Mouse (Mus musculus) embryonic stem cell, embryonic (primary cell): ENCODE results near the gene H2al1h.
"Not testable (repeated sequence)": the region's sequence is repeated elsewhere in the genome, so short reads cannot be mapped to it uniquely, and the experiment has no call there.

Experiments used
- CTCF ChIA-PET, 4 experiments: fragments of 300-600 bp in 2 of 4; fragments of 350-600 bp in 2 of 4; sonication (Branson Sonifier 250); formaldehyde crosslinking; loops; one replicate each; lab custom pipeline; 2022; ENCODE audit warnings: inconsistent platforms in 2 of 4; lab: Charles Lee
- POLR2A ChIA-PET, 4 experiments: fragments of 300-600 bp in 2 of 4; fragments of 350-600 bp in 2 of 4; sonication (Branson Sonifier 250); formaldehyde crosslinking; loops; one replicate each; lab custom pipeline; 2022; ENCODE audit warnings: antibody characterized with exemption in 4 of 4, inconsistent platforms in 1 of 4; lab: Charles Lee

The H2al1h gene

DNA sequence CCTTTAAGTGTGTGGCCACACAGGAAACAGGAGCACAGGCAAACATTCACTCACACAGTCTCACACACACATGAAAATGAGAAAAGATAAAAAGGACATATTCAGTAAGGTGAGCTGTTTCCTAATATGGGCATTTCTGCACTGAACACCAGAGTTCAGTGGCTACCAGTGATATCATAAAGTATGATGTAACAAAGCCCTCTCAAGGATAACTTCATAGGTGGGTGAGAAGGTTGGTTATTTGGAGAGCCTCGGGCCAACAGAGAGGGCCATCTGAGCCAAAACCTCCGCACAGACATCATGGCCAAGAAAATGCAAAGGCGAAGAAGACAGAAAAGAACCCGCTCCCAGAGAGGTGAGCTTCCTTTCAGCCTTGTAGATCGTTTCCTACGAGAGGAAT is at the start of gene H2al1h:
TSS of gene H2al1h (plus strand) at position 301 of the 400 bp plus-strand sequence.
- CTCF ChIA-PET, POLR2A ChIA-PET: not testable (repeated sequence)

DNA sequence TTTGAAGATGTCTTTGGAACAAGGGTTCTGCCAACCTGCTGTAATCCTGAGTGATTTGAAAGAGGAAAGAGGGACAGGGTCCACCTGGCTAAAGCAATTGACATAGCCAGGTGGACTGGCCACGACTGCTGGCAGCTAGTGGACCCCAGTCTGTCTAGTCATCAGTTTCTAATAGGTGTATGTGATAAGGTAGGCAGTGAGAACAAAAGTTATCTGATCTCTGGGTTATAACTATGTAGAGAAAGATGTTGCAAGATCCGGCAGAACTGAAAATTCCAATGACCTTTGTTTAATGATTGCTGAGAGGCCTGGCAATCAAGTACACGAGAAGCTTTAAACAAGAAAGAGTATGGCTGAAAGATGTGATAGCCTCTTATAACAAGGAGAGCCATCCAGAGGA is 48.1 kb upstream of the H2al1h start:
- ChIA-PET CTCF (no interaction called here), POLR2A (no interaction called here)

DNA sequence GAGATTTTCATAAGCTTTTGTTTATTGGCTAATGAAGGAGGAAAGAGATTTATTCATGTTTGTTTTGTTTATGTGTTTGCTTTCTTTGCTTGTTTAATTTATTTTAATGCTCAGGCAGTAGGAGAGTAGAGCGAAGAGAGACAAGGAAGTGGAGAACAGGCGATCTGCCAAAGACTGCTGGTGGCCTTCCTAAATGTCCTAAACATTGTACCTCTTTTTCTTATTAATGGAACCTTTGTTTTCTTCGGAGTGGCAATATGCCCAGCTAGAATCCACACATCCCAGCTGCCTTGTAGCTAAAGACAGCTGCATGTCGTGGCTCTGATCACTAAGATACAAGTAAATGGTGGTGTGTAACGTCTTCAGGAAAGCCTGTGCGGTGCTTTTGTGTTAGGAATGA is 44.2 kb upstream of the H2al1h start:
- ChIA-PET POLR2A (no interaction called here), CTCF (no interaction called here)

DNA sequence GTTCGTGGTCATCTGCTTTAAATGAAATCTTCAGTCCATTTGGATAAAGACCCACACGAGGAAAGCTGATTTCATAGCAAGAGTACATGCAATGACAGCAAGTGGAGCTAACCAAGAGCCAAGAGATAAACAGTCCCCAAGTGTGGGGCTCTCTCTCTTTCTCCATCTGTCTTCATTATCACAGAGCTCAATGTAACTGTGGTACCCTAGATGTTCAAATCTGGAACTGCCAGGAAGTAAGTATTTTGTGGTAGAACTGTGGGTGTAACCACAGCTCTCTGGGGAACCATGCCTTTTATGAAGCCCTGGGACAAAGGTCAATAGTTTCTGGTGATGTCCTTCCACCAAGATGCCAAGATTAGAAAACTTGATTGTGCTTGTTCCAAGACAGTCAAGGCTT is 40.6 kb upstream of the H2al1h start:
- CTCF ChIA-PET, result no interaction called here
- POLR2A ChIA-PET, result no interaction called here

DNA sequence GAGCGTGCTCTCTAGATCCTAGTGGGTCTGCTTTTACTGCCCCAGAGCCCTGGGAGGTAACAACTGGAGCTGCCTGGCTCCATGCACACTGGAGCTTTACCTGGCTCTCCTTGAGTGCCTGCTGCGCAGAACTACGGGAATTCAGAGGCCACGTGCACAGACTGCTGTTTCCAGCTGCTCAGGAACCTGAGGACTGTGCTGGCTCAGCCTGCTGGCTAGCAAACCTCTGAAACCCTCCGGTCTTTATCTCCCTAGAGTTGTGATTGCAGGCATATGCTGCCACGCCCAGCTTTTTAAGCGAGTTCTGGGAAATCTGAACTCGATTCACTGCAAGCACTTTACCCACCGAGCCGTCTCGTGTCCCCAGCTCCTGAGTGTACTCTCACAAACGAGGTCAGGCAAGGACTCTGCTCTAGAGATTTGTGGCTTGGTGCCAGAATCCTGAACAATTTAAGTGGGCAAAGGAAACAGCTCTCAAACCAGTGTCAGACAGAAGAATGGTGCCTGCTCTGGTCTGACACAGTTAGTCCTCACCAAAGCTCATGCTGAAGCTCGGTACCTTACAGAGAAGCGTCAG is 32.9 kb upstream of the H2al1h start:
- ChIA-PET POLR2A (interaction anchor here in 1 of 4 experiments (0.6 kb wide), 1 partner anchor 908 kb away, joined by 3 read pairs; no protein-coding TSS in a partner anchor), CTCF (interaction anchor here in 1 of 4 experiments (0.6 kb wide), 1 partner anchor 406 kb away, joined by 9 read pairs; no protein-coding TSS in a partner anchor)

DNA sequence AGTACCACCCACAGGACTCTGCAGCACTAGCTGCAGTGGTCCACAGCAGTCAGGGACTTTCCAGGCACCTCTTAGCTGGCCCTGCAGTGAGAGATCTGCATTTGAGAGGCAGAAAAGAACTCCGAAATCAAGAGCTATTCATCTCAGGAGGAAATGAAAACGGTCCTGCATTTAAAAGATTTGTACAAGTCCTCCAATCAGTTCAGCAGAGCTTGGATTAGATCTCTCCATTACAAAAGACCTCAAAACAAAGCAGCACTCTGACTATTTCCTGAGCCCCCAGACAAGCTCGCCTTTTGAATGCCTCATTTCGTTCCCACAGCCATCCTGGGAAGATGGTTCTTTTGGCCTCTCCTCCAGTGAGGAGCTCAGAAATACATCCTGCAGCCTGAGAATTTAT is 32.0 kb upstream of the H2al1h start:
- CTCF ChIA-PET, result interaction anchor here in 1 of 4 experiments (0.6 kb wide), 1 partner anchor 1732 kb away, joined by 3 read pairs; no protein-coding TSS in a partner anchor
- POLR2A ChIA-PET, result interaction anchor here in 1 of 4 experiments (1.4 kb wide), 1 partner anchor 11 kb away, joined by 3 read pairs; no protein-coding TSS in a partner anchor

DNA sequence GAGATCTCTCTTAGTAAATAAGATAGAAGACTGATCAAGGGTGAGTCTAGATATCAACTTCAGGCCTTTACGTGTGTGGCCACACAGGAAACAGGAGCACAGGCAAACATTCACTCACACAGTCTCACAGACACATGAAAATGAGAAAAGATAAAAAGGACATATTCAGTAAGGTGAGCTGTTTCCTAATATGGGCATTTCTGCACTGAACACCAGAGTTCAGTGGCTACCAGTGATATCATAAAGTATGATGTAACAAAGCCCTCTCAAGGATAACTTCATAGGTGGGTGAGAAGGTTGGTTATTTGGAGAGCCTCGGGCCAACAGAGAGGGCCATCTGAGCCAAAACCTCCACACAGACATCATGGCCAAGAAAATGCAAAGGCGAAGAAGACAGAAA is 22.3 kb upstream of the H2al1h start, which contains the start of gene H2al1a:
TSS of gene H2al1a (plus strand) at position 301 of the 400 bp plus-strand sequence.
- CTCF ChIA-PET, POLR2A ChIA-PET: not testable (repeated sequence)

DNA sequence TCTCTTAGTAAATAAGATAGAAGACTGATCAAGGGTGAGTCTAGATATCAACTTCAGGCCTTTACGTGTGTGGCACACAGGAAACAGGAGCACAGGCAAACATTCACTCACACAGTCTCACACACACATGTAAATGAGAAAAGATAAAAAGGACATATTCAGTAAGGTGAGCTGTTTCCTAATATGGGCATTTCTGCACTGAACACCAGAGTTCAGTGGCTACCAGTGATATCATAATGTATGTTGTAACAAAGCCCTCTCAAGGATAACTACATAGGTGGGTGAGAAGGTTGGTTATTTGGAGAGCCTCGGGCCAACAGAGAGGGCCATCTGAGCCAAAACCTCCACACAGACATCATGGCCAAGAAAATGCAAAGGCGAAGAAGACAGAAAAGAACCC is 19.2 kb upstream of the H2al1h start, which contains the start of gene H2al1b:
TSS of gene H2al1b (plus strand) at position 301 of the 400 bp plus-strand sequence.
- CTCF ChIA-PET, POLR2A ChIA-PET: not testable (repeated sequence)

DNA sequence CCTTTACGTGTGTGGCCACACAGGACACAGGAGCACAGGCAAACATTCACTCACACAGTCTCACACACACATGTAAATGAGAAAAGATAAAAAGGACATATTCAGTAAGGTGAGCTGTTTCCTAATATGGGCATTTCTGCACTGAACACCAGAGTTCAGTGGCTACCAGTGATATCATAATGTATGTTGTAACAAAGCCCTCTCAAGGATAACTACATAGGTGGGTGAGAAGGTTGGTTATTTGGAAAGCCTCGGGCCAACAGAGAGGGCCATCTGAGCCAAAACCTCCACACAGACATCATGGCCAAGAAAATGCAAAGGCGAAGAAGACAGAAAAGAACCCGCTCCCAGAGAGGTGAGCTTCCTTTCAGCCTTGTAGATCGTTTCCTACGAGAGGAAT is 15.9 kb upstream of the H2al1h start, which contains the start of gene H2al1c:
TSS of gene H2al1c (plus strand) at position 301 of the 400 bp plus-strand sequence.
- CTCF ChIA-PET, POLR2A ChIA-PET: not testable (repeated sequence)

DNA sequence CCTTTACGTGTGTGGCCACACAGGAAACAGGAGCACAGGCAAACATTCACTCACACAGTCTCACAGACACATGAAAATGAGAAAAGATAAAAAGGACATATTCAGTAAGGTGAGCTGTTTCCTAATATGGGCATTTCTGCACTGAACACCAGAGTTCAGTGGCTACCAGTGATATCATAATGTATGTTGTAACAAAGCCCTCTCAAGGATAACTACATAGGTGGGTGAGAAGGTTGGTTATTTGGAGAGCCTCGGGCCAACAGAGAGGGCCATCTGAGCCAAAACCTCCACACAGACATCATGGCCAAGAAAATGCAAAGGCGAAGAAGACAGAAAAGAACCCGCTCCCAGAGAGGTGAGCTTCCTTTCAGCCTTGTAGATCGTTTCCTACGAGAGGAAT is 12.8 kb upstream of the H2al1h start, which contains the start of gene H2al1d:
TSS of gene H2al1d (plus strand) at position 301 of the 400 bp plus-strand sequence.
- POLR2A ChIA-PET, CTCF ChIA-PET: not testable (repeated sequence)

DNA sequence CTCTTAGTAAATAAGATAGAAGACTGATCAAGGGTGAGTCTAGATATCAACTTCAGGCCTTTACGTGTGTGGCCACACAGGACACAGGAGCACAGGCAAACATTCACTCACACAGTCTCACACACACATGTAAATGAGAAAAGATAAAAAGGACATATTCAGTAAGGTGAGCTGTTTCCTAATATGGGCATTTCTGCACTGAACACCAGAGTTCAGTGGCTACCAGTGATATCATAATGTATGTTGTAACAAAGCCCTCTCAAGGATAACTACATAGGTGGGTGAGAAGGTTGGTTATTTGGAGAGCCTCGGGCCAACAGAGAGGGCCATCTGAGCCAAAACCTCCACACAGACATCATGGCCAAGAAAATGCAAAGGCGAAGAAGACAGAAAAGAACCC is 9.7 kb upstream of the H2al1h start, which contains the start of gene H2al1e:
TSS of gene H2al1e (plus strand) at position 301 of the 400 bp plus-strand sequence.
- POLR2A ChIA-PET, CTCF ChIA-PET: not testable (repeated sequence)

DNA sequence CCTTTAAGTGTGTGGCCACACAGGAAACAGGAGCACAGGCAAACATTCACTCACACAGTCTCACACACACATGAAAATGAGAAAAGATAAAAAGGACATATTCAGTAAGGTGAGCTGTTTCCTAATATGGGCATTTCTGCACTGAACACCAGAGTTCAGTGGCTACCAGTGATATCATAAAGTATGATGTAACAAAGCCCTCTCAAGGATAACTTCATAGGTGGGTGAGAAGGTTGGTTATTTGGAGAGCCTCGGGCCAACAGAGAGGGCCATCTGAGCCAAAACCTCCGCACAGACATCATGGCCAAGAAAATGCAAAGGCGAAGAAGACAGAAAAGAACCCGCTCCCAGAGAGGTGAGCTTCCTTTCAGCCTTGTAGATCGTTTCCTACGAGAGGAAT is 6.4 kb upstream of the H2al1h start, which contains the start of gene H2al1f:
TSS of gene H2al1f (plus strand) at position 301 of the 400 bp plus-strand sequence.
- POLR2A ChIA-PET, CTCF ChIA-PET: not testable (repeated sequence)

DNA sequence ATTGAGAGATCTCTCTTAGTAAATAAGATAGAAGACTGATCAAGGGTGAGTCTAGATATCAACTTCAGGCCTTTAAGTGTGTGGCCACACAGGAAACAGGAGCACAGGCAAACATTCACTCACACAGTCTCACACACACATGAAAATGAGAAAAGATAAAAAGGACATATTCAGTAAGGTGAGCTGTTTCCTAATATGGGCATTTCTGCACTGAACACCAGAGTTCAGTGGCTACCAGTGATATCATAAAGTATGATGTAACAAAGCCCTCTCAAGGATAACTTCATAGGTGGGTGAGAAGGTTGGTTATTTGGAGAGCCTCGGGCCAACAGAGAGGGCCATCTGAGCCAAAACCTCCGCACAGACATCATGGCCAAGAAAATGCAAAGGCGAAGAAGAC is 3.3 kb upstream of the H2al1h start, which contains the start of gene H2al1g:
TSS of gene H2al1g (plus strand) at position 301 of the 400 bp plus-strand sequence.
- POLR2A ChIA-PET, CTCF ChIA-PET: not testable (repeated sequence)

DNA sequence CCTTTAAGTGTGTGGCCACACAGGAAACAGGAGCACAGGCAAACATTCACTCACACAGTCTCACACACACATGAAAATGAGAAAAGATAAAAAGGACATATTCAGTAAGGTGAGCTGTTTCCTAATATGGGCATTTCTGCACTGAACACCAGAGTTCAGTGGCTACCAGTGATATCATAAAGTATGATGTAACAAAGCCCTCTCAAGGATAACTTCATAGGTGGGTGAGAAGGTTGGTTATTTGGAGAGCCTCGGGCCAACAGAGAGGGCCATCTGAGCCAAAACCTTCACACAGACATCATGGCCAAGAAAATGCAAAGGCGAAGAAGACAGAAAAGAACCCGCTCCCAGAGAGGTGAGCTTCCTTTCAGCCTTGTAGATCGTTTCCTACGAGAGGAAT is 3.1 kb downstream of the H2al1h start, which contains the start of gene H2al1i:
TSS of gene H2al1i (plus strand) at position 301 of the 400 bp plus-strand sequence.
- CTCF ChIA-PET, POLR2A ChIA-PET: not testable (repeated sequence)

DNA sequence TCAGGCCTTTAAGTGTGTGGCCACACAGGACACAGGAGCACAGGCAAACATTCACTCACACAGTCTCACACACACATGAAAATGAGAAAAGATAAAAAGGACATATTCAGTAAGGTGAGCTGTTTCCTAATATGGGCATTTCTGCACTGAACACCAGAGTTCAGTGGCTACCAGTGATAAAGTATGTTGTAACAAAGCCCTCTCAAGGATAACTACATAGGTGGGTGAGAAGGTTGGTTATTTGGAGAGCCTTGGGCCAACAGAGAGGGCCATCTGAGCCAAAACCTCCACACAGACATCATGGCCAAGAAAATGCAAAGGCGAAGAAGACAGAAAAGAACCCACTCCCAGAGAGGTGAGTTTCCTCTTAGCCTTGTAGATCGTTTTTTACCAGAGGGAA is 6.2 kb downstream of the H2al1h start, which contains the start of gene H2al1j:
TSS of gene H2al1j (plus strand) at position 301 of the 400 bp plus-strand sequence.
- CTCF ChIA-PET, POLR2A ChIA-PET: not testable (repeated sequence)

DNA sequence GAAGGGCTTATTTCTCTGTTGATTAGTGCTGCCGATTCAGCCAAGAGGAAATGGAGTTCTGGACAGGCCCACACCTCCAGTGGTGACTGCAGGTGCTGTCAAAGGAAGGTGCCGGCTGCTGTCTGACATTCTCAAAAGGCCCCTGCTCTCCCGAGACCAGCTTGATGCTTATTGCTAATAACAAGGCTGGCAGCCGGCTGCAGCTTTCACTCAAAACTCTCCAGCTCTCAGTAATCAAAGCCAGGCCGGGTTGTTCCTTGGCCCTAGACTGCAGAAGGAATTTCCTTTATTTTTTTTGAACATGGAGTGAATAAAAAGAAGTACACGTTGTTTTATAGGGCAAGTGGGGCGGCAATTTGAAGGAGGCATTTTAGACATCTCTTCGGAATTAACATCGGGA is 24.5 kb downstream of the H2al1h start:
- ChIA-PET CTCF (no interaction called here), POLR2A (no interaction called here)

DNA sequence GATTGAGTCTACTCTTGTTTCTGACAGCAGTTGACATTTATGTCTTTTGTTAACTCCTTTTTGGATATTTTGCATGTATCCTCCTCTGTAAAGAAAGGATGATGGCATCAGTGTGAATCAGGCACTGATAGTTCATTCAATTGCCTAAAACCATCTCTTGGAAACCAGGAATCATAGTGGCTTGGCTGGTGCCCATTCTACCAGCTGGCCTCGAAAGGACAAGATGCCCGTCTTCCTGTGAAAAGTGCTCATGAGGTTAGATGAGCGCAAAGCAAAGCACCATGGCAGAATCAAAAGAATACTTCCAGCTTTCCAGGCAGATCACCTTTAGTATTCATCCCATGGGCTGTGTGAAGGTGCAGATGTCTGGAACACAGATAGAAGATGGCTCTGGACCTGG is 25.5 kb downstream of the H2al1h start:
- POLR2A ChIA-PET, result no interaction called here
- CTCF ChIA-PET, result no interaction called here

DNA sequence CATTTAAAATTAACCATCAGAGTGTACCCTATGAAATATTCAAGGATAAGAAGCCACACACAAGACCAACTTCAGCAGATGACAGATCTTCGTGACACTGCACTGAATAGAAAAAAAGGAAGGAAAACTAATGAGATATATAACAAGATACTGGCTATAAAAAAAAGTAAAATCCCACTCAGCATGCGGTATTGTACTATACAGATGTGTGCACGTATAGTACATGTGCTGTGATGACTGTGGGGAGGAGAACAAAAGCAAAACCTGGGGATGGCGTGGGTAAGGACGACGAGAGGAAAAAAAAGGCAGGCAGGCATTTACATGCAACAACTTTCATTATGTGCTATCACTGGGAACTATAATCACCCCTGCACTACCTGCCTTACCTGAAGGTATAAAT is 39.5 kb downstream of the H2al1h start:
- ChIA-PET CTCF (no interaction called here), POLR2A (no interaction called here)

DNA sequence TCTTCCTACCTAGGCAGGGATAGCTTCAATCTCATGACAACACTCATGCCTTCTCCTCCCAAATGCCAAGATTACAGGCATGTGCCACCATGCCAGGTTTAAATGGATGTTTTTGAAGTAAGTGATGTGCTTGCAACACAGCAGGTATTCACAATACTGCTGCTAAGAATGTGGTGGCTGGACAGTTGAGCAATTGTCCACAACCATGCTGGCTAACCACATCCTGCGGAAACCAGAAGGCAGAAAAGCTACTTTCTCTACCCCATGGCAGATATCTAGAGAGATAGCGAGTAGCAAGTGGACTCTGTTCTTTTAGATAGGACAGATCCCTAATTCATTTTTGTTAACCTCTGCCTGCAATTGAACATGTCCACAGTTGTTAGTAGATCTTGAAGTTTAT is 40.0 kb downstream of the H2al1h start:
- ChIA-PET CTCF (no interaction called here), POLR2A (no interaction called here)

DNA sequence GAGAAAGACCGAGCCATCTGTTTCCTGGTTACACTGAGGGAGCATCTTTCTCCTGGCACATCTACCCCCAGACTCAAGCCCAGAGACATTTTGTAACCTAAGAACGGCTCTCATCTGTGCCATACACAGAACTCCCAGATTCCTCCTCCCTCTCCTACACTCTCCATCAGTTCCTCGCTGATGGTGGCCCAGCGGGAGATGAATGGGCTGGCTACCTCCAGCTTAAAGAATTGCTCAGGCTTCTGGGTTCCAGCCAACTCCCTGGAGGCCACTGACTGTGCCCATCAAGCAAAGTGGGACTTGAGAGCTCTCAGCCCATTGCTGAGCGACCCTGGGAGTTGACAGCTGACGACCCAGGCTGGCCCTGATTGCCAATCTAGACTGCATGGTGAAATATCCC is 42.6 kb downstream of the H2al1h start:
- ChIA-PET POLR2A (no interaction called here), CTCF (interaction anchor here in 1 of 4 experiments (0.7 kb wide), 1 partner anchor 816 kb away, joined by 9 read pairs; no protein-coding TSS in a partner anchor)

DNA sequence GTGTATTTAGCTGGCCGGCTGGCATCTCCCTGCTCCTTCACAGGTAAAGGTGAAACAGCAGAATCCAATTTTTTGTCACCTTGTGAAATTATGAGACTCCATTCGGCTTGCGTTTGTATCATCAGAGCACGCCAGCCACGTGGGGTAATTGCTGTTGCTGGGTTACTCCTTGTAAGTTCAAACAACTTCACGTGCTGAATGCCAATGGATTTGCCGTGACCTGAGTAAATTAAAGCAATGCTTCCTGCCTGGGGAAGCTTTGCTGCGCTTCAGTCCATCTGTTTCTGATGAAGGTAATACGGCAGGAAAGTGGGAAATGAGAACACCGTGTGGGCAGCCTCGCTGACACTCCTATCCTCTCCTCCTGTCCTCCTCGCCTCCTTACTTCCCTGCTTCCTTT is 43.9 kb downstream of the H2al1h start:
- CTCF ChIA-PET, result no interaction called here
- POLR2A ChIA-PET, result no interaction called here
